Mouse (Mus musculus) heart, embryonic 12.5 days (tissue): ENCODE measurements around the gene Fndc5. TPM values are rescaled to one million over a fixed set of nuclear protein-coding genes. Genes with fewer than 3 reads are reported as not detected.

Experiments
- ATAC-seq: fragments of 200-750 bp; cut with Nextera tagmentation; 2 replicates; pipeline ENCODE4 v1.8.0; 2017; ENCODE audit warnings: moderate TSS enrichment, moderate library complexity; ENCODE audit not compliant: insufficient number of reproducible peaks, low FRiP score
- H3K27ac ChIP-seq: fragments of 300-500 bp; sonication (generic); 2 replicates; pipeline ENCODE4 v1.5.1; 2016; ENCODE audit warnings: mild to moderate bottlenecking, moderate library complexity; ENCODE audit not compliant: poor library complexity, severe bottlenecking
- H3K27me3 ChIP-seq: fragments of 300-500 bp; sonication (generic); replicated peaks from 2 replicates; pipeline ENCODE4 v1.6.1; 2016; ENCODE audit warnings: mild to moderate bottlenecking, moderate library complexity
- H3K36me3 ChIP-seq: fragments of 300-500 bp; sonication (generic); 2 replicates; pipeline ENCODE4 v1.6.1; 2016; ENCODE audit warnings: mild to moderate bottlenecking, moderate library complexity
- H3K4me1 ChIP-seq: fragments of 300-500 bp; sonication (generic); replicated peaks from 2 replicates; pipeline ENCODE4 v1.6.1; 2016; ENCODE audit warnings: mild to moderate bottlenecking
- H3K4me2 ChIP-seq: fragments of 300-500 bp; sonication (generic); 2 replicates; pipeline ENCODE4 v1.6.1; 2016; ENCODE audit warnings: mild to moderate bottlenecking, moderate library complexity
- H3K4me3 ChIP-seq: fragments of 300-500 bp; sonication (generic); 2 replicates; pipeline ENCODE4 v1.5.1; 2016; ENCODE audit warnings: mild to moderate bottlenecking
- H3K9ac ChIP-seq: fragments of 300-500 bp; sonication (generic); 2 replicates; pipeline ENCODE4 v1.6.1; 2016; ENCODE audit warnings: mild to moderate bottlenecking, moderate library complexity
- H3K9me3 ChIP-seq: fragments of 300-500 bp; sonication (generic); replicated peaks from 2 replicates; pipeline ENCODE4 v1.6.1; 2016; ENCODE audit warnings: mild to moderate bottlenecking, moderate library complexity
- WGBS: fragments of 180-500 bp; shearing (Covaris S2); methylation state at CpG from one replicate; pipeline ENCODE4 v1.1.7; 2016; 5-methylcytosine and 5-hydroxymethylcytosine counted together
- polyA plus RNA-seq: library from polyadenylated mRNA; unstranded; fragments of >200 nt; fragmentation: Nextera tagmentation; extraction: Ambion mirVana; gene quantifications from 2 replicates; pipeline ENCODE4 v1.2.1, GENCODE M21; 2016

Fndc5 gene
- polyA plus RNA-seq, 1 experiment from 2014 or later = 6.9 TPM

GRCm38 (mm10) chr4:129112231-129112630, 24.6 kb upstream of the Fndc5 start:
- no peak overlapping the region for H3K9ac ChIP-seq
- peaks cover 67% of the 10 kb centered on the region for H3K27me3 ChIP-seq
- 0 out of 2 replicates have a peak, but pooled peaks cover 2% of the 10 kb centered on the region for H3K9me3 ChIP-seq
- no peak for ATAC-seq
- 62% methylated on average over 13 of the region's 13 CpGs for WGBS
- no peak overlapping the region for H3K4me2 ChIP-seq
- no peaks in the 10 kb centered on the region for H3K36me3 ChIP-seq
- H3K4me1 ChIP-seq = no peaks in the 10 kb centered on the region
- no peak overlapping the region for H3K4me3 ChIP-seq
- H3K27ac ChIP-seq = no peak overlapping the region

GRCm38 (mm10) chr4:129113083-129113988, 23.5 kb upstream of the Fndc5 start:
- no peaks in the 10 kb centered on the region for H3K36me3 ChIP-seq
- 0 out of 2 replicates have a peak, but pooled peaks cover 2% of the 10 kb centered on the region for H3K9me3 ChIP-seq
- H3K4me3 ChIP-seq = no peak overlapping the region
- no peak overlapping the region for H3K9ac ChIP-seq
- H3K27ac ChIP-seq = no peak overlapping the region
- WGBS = 32% methylated on average over 28 of the region's 28 CpGs
- peaks cover 60% of the 10 kb centered on the region for H3K27me3 ChIP-seq
- no peaks in the 10 kb centered on the region for H3K4me1 ChIP-seq
- no peak overlapping the region for H3K4me2 ChIP-seq
- ATAC-seq = peak; percentile 22; the same call in 1 of the 2 replicates

DNA sequence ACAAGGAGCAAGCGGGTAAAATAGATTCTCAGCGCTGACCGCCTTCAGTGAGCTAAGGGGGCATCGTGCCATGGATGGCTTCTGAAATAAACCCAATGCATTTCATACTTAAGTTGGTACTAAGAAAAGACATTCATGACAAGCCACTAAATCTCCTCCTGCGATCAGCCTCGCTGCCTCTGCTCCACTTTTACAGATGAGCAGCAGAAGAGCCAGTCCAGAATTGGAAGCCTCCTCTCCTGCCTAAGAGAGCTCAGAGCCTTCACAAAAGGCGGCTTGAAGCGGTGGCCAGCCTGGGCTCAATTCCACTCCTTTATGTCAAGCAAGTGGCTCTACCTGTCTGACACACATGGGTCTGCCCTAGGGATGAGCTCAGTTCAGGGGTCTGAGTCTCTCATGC, 20.1 kb upstream of the Fndc5 start:
- no peak overlapping the region for H3K9ac ChIP-seq

DNA sequence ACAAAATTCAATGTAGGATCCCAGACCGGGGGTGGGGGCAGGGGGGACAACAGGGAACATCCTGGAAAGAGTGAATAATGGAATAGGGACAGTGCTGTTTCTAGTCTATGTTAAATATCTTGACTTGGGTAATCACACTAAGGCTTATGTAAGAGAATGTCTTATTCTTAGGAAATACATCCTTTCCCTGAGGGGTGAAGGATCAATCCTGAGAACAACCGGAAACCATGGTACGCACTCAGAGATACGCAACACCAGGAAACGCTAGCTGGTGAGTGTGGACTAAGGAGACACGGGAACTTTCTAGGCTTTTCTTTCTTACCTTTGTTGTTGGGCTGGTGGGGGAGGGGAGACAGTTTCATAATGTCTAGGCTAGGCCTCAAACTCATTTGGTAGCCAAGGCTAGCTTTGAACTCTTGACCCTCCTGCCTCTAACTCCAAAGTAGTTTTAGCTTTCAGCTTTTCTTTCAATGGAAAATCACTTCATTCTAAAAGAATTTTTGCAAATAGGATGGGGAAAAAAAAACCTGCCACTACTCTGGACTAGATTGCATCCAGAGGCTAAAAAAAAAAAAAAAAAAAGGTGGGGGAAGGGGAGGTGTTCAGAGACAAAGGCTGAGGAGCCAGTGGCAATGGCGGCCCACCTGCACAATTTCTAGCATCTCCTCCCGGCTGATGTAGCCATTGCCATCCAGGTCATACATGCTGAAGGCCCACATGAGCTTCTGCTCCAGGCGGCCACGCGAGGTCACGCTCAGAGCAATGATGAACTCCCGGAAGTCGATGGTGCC, 18.9 kb upstream of the Fndc5 start:
- no peaks in the 10 kb centered on the region for H3K36me3 ChIP-seq
- peaks cover 8% of the 10 kb centered on the region for H3K4me1 ChIP-seq
- H3K9ac ChIP-seq = no peak overlapping the region
- no peak overlapping the region for H3K4me2 ChIP-seq
- 0 out of 2 replicates have a peak, but pooled peaks cover 2% of the 10 kb centered on the region for H3K9me3 ChIP-seq
- H3K27me3 ChIP-seq = peaks cover 90% of the 10 kb centered on the region
- no peak for ATAC-seq
- H3K27ac ChIP-seq = no peak overlapping the region
- no peak overlapping the region for H3K4me3 ChIP-seq
- WGBS = 81% methylated on average over 14 of the region's 14 CpGs

More for the DNA sequence above, 20.1 kb upstream of the Fndc5 start:
- no peak overlapping the region for H3K27ac ChIP-seq
- H3K27me3 ChIP-seq = peaks cover 87% of the 10 kb centered on the region
- no peaks in the 10 kb centered on the region for H3K36me3 ChIP-seq
- ATAC-seq = no peak
- no peak overlapping the region for H3K4me2 ChIP-seq
- H3K9me3 ChIP-seq = 0 out of 2 replicates have a peak, but pooled peaks cover 2% of the 10 kb centered on the region
- H3K4me3 ChIP-seq = no peak overlapping the region
- peaks cover 8% of the 10 kb centered on the region for H3K4me1 ChIP-seq
- WGBS = 91% methylated on average over 8 of the region's 8 CpGs

GRCm38 (mm10) chr4:129119708-129120107, 17.1 kb upstream of the Fndc5 start:
- Histone ChIP-seq H3K4me1 (peaks cover 9% of the 10 kb centered on the region), H3K27ac (no peak overlapping the region), H3K9me3 (no peaks in the 10 kb centered on the region), H3K36me3 (no peaks in the 10 kb centered on the region), H3K27me3 (peaks cover 91% of the 10 kb centered on the region), H3K4me3 (no peak overlapping the region), H3K4me2 (no peak overlapping the region), H3K9ac (no peak overlapping the region)
- ATAC-seq = no peak
- 71% methylated on average over 10 of the region's 10 CpGs for WGBS

DNA sequence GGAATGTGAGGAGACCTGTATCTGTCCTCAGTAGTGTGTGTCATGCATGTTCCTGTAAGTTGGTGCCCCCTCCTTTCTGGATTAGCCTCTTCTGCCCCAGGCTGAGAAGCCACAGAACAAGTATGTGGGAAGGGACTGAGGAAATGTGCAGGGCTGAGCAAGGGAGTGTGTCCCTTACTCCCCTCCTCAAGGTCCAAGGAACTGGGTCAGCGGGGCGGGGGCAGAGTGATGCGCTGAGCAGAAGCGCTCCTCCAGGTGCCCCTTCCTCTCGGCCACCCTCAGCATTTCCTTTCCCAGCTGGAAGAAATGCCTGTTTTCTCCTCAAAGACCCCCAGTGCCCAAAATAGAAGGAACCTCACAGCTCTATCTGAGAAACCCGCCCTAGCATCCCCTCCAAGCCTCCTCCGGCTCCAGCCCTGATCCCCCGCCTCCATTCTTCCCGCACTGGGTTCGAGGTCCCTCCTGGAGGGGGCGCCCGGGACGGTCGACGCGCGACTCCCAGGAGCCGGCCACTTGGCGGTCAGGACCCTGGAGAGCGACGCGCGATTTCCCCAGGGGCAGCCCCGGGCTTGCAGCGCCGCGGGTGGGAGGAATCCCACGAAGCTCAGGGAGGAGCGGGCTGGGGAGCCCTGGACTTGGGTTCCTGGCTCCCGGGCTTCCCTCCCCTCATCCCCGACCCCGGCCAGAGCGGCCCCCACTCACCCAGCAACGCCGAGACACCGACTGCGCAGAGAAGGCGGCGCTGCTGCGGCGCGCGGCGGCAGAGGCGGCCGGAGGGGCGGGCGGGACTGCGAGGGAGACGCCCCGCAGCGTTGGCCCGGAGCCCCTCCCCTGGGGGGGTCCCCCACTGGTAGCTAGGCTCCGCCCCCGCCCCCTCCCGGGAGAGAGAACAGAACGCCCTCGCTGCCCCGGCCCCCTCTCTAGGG, 16.0 kb upstream of the Fndc5 start:
- Histone ChIP-seq H3K4me3 (peak overlapping the region; percentile 46), H3K27me3 (peaks cover 91% of the 10 kb centered on the region), H3K4me1 (peaks cover 20% of the 10 kb centered on the region), H3K36me3 (no peaks in the 10 kb centered on the region), H3K27ac (no peak overlapping the region), H3K4me2 (peak overlapping the region; percentile 85), H3K9ac (no peak overlapping the region), H3K9me3 (no peaks in the 10 kb centered on the region)
- WGBS = 1% methylated on average over 51 of the region's 59 CpGs
- peak; percentile 51 for ATAC-seq

- Histone ChIP-seq H3K9ac (no peak within 1 kb of the TSS), H3K4me3 (peak within 1 kb of the TSS; percentile 46), H3K36me3 (no peaks in the 10 kb centered on the region), H3K27me3 (peaks cover 91% of the 10 kb centered on the region), H3K27ac (no peak within 1 kb of the TSS), H3K4me2 (peak within 1 kb of the TSS; percentile 85), H3K9me3 (no peaks in the 10 kb centered on the region), H3K4me1 (peaks cover 24% of the 10 kb centered on the region)
- peak; percentile 27 for ATAC-seq
- under 1% methylated on average over 16 of the region's 17 CpGs for WGBS
These were observed 15.2 kb upstream of the Fndc5 start, which contains the start of gene Hpca for GRCm38 (mm10) chr4:129121569-129122086. Gene Hpca (minus strand): TSS chr4:129122036.

GRCm38 (mm10) chr4:129122107-129122506, 14.7 kb upstream of the Fndc5 start:
- H3K36me3 ChIP-seq = no peaks in the 10 kb centered on the region

DNA sequence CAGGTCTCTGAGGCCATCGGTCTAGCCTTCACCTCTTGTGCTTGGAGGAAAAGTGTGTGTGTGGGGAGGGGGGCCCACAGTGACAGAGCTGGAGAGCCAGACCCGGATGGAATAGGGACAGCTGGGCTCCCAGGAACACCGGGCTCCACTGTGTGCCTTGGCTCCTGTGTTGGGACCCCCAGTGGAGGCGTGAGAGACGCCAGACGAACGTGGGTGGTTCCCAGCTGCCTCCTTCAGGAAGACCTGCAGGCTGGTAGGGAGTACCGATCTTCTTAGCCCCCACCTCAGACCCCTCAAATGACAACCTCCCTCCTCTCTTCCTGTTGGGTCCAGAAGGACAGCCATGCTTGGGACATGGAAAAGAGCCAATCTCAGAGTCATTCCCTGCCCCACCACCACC, 14.1 kb upstream of the Fndc5 start:
- H3K4me3 ChIP-seq = no peak overlapping the region
- peaks cover 86% of the 10 kb centered on the region for H3K27me3 ChIP-seq
- H3K4me2 ChIP-seq = no peak overlapping the region
- H3K36me3 ChIP-seq = no peaks in the 10 kb centered on the region
- H3K9me3 ChIP-seq = no peaks in the 10 kb centered on the region
- H3K27ac ChIP-seq = no peak overlapping the region
- 15% methylated on average over 8 of the region's 8 CpGs for WGBS
- H3K9ac ChIP-seq = no peak overlapping the region
- no peak for ATAC-seq
- peaks cover 24% of the 10 kb centered on the region for H3K4me1 ChIP-seq

More at GRCm38 (mm10) chr4:129122107-129122506, 14.7 kb upstream of the Fndc5 start:
- no peak overlapping the region for H3K9ac ChIP-seq
- no peak overlapping the region for H3K4me3 ChIP-seq
- H3K27me3 ChIP-seq = peaks cover 88% of the 10 kb centered on the region
- no peak overlapping the region for H3K4me2 ChIP-seq
- H3K27ac ChIP-seq = no peak overlapping the region
- peaks cover 24% of the 10 kb centered on the region for H3K4me1 ChIP-seq
- ATAC-seq = no peak
- no peaks in the 10 kb centered on the region for H3K9me3 ChIP-seq
- WGBS = 27% methylated on average over 9 of the region's 9 CpGs

DNA sequence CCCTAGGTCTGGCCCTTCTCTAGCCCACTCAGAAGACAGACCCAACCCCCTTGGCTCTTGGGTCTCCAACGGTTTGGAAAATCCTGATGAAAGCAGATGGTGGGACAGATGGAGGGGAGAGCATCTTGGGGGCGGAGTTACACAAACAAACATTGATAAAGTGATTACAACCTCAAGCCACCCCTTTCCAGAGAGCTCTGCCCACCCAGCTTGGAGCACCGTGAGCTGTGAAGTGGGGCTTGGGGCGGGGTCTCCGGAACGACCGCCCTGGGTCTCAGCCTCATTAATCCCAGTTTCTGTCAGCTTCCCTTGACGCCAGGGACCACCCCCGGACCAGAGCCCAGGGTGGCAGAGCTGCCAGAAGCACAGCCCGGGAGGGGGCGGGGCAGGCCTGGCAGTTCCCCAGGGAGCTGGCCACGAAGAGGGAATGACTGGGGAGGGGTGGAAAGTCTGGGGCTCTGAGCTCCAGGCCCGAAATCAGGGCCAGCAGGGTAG, 12.1 kb upstream of the Fndc5 start:
- no peak for ATAC-seq
- peaks cover 29% of the 10 kb centered on the region for H3K4me1 ChIP-seq
- WGBS = 5% methylated on average over 13 of the region's 13 CpGs
- H3K4me2 ChIP-seq = no peak overlapping the region
- no peak overlapping the region for H3K9ac ChIP-seq
- no peaks in the 10 kb centered on the region for H3K36me3 ChIP-seq
- H3K27me3 ChIP-seq = peaks cover 84% of the 10 kb centered on the region
- no peak overlapping the region for H3K27ac ChIP-seq
- no peak overlapping the region for H3K4me3 ChIP-seq
- H3K9me3 ChIP-seq = no peaks in the 10 kb centered on the region
